Mouse (Mus musculus) kidney, embryonic 15.5 days (tissue): ENCODE measurements at regions not wholly inside any gene's neighbourhood (a gene's known extent, or its start where the extent isn't known, plus 50 kb on each side); places are given as distances from the start of the nearest gene placed in this dataset.

Experiments
- ATAC-seq: fragments of 200-750 bp; cut with Nextera tagmentation; replicated peaks from 2 replicates; pipeline ENCODE4 v1.8.0; 2017; ENCODE audit warnings: moderate TSS enrichment; ENCODE audit not compliant: low FRiP score
- H3K27ac ChIP-seq: fragments of 300-500 bp; sonication (generic); 2 replicates; pipeline ENCODE4 v1.5.1; 2015; ENCODE audit warnings: mild to moderate bottlenecking, inconsistent platforms
- H3K27me3 ChIP-seq: fragments of 300-500 bp; sonication (generic); 2 replicates; pipeline ENCODE4 v1.6.1; 2015; ENCODE audit warnings: inconsistent platforms
- H3K36me3 ChIP-seq: fragments of 300-500 bp; sonication (generic); 2 replicates; pipeline ENCODE4 v1.6.1; 2015; ENCODE audit warnings: inconsistent platforms
- H3K4me1 ChIP-seq: fragments of 300-500 bp; sonication (generic); 2 replicates; pipeline ENCODE4 v1.6.1; 2015; ENCODE audit warnings: inconsistent platforms
- H3K4me2 ChIP-seq: fragments of 300-500 bp; sonication (generic); 2 replicates; pipeline ENCODE4 v1.6.1; 2015; ENCODE audit warnings: moderate library complexity, mild to moderate bottlenecking, inconsistent platforms
- H3K4me3 ChIP-seq: fragments of 300-500 bp; sonication (generic); replicated peaks from 2 replicates; pipeline ENCODE4 v1.5.1; 2015; ENCODE audit warnings: mild to moderate bottlenecking, inconsistent platforms
- H3K9ac ChIP-seq: fragments of 300-500 bp; sonication (generic); 2 replicates; pipeline ENCODE4 v1.6.1; 2015; ENCODE audit warnings: mild to moderate bottlenecking, inconsistent platforms
- H3K9me3 ChIP-seq: fragments of 300-500 bp; sonication (generic); replicated peaks from 2 replicates; pipeline ENCODE4 v1.6.1; 2016; ENCODE audit warnings: inconsistent platforms
- WGBS: fragments of 180-500 bp; shearing (Covaris S2); methylation state at CpG from one replicate; pipeline ENCODE4 v1.1.7; 2015; ENCODE audit warnings: mixed read lengths; 5-methylcytosine and 5-hydroxymethylcytosine counted together

- ATAC-seq: no peak
- Histone ChIP-seq H3K36me3 (no peaks in the 10 kb centered on the region), H3K27me3 (no peaks in the 10 kb centered on the region), H3K9ac (no peak overlapping the region), H3K9me3 (no peaks in the 10 kb centered on the region), H3K4me2 (no peak overlapping the region), H3K27ac (no peak overlapping the region), H3K4me1 (peaks cover 17% of the 10 kb centered on the region), H3K4me3 (no peak overlapping the region)
- WGBS: 50% methylated on average over 9 of the region's 9 CpGs
Observed at GRCm38 (mm10) chr1:91685031-91685430, 116.2 kb upstream of the Twist2 start.

DNA sequence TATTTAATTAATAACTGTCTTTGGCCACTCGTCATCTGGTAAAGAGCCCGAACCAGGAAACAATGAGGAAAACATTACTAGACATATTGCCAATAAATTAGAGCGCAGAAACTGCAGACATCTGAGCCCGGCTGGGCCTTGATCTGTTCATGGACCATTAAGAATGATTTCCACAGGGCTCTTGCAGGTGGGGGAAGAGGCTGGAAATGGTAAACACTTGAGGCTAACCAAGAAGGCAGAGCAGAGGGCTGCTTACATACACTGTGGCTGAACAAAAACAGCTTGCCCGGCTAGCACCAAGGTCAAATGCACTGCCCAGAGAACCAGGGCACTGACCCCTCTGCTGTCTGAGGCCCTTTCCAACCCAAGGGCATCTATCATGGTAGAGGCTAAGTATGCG, 115.5 kb upstream of the Twist2 start:
- Histone ChIP-seq H3K27me3 (no peaks in the 10 kb centered on the region), H3K9ac (no peak overlapping the region), H3K4me1 (peaks cover 17% of the 10 kb centered on the region), H3K4me2 (no peak overlapping the region), H3K9me3 (no peaks in the 10 kb centered on the region), H3K4me3 (no peak overlapping the region), H3K36me3 (no peaks in the 10 kb centered on the region), H3K27ac (no peak overlapping the region)
- peak; percentile 75 for ATAC-seq
- 20% methylated on average over 6 of the region's 6 CpGs for WGBS

DNA sequence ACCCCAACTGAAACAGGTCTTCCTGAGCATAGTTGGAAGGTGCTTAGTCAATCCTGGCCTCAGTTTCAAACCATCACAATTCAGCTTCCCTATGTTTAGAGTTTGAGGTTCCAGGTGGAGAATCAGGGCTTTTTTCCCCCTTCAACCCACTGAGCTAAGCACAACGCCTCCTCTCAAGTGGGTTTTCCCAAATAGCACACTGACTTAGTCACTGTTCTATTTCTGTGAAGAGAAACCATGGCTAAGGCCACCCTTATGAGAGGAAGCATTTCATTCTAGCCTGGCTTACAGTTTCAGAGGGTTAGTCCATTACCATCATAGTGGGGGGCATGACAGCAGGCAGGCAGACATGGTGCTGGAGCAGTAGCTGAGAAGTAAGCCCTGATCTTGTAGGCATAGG, 109.7 kb upstream of the Twist2 start:
- H3K4me1 ChIP-seq: no peaks in the 10 kb centered on the region
- no peak overlapping the region for H3K4me3 ChIP-seq
- no peak overlapping the region for H3K9ac ChIP-seq
- H3K4me2 ChIP-seq: no peak overlapping the region
- H3K27me3 ChIP-seq: no peaks in the 10 kb centered on the region
- H3K27ac ChIP-seq: no peak overlapping the region
- no peaks in the 10 kb centered on the region for H3K9me3 ChIP-seq
- H3K36me3 ChIP-seq: no peaks in the 10 kb centered on the region
- WGBS: 89% methylated on average over 1 of the region's 1 CpGs
- no peak for ATAC-seq

DNA sequence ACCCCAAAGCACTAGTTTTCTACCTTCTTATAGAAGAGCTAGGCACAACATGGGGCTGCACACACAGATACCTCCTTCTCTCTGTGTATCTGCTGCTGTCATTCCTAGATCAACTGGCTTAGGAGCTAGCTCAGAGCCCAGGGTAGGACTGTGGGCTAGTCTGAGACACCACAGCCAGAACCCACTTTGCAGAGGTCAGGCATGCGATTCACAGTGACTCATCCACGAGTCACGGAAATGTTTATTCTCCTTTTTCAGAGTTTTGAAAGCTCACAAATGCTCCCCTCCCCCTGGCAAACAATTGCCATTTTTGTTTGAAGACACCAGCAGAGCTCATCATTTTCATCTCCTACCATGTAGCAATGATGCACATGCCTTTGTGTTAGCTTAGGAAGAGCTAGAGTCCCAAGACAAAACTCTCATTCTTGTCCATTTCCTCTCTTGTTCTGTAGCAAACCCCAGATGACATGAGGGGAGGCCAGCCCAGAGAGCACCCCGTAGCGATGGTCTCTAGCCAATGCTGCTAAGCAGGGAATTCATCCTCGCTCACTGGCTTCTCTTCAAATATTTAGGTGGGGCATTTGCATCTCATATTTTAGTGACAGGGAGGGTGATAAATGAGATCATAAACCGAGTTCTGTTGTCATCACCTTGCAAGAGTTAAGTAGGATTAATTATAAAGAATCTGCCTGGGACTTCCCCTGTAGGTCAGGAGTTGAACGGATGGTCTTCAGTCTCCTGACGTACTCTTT, 108.4 kb upstream of the Twist2 start:
- Histone ChIP-seq H3K4me2 (no peak overlapping the region), H3K9me3 (no peaks in the 10 kb centered on the region), H3K27me3 (no peaks in the 10 kb centered on the region), H3K9ac (no peak overlapping the region), H3K4me1 (no peaks in the 10 kb centered on the region), H3K4me3 (no peak overlapping the region), H3K36me3 (no peaks in the 10 kb centered on the region), H3K27ac (no peak overlapping the region)
- 78% methylated on average over 9 of the region's 9 CpGs for WGBS
- ATAC-seq: no peak

GRCm38 (mm10) chr1:91697053-91697452, 104.2 kb upstream of the Twist2 start:
- no peak for ATAC-seq
- H3K36me3 ChIP-seq: no peaks in the 10 kb centered on the region
- no peaks in the 10 kb centered on the region for H3K9me3 ChIP-seq
- no peak overlapping the region for H3K4me2 ChIP-seq
- H3K4me1 ChIP-seq: no peaks in the 10 kb centered on the region
- WGBS: 57% methylated on average over 8 of the region's 8 CpGs
- H3K27ac ChIP-seq: no peak overlapping the region
- peaks cover 13% of the 10 kb centered on the region for H3K27me3 ChIP-seq
- no peak overlapping the region for H3K4me3 ChIP-seq
- no peak overlapping the region for H3K9ac ChIP-seq

- no peak overlapping the region for H3K27ac ChIP-seq
- 73% methylated on average over 12 of the region's 12 CpGs for WGBS
- H3K27me3 ChIP-seq: peaks cover 25% of the 10 kb centered on the region
- no peaks in the 10 kb centered on the region for H3K9me3 ChIP-seq
- H3K36me3 ChIP-seq: no peaks in the 10 kb centered on the region
- H3K4me2 ChIP-seq: no peak overlapping the region
- no peak for ATAC-seq
- H3K4me3 ChIP-seq: no peak overlapping the region
- H3K9ac ChIP-seq: no peak overlapping the region
- no peaks in the 10 kb centered on the region for H3K4me1 ChIP-seq
Observed at GRCm38 (mm10) chr1:91701475-91701874, 99.8 kb upstream of the Twist2 start.

DNA sequence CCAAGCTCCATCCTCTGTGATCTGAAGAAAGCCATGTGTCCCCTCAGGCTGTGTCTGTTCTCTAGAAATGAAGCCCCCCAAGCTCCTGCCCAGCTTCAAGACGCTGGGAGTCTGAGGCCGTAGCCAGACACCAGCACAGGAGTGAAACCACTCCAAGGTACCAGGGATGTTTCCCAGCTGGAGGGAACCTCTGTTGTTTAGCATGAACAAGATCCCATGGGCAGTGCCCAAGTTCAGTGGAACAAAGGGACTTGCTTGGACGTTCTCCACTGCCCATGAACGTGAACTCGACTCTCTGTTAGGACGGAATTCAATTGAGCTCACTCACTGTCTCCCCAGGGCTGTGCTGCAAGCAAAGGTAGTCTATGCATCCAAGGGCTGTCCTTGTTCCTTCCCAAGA, 99.2 kb upstream of the Twist2 start:
- H3K9ac ChIP-seq: no peak overlapping the region
- peaks cover 29% of the 10 kb centered on the region for H3K27me3 ChIP-seq
- no peaks in the 10 kb centered on the region for H3K9me3 ChIP-seq
- no peaks in the 10 kb centered on the region for H3K4me1 ChIP-seq
- H3K27ac ChIP-seq: no peak overlapping the region
- WGBS: 82% methylated on average over 6 of the region's 6 CpGs
- no peak for ATAC-seq
- H3K4me2 ChIP-seq: no peak overlapping the region
- H3K4me3 ChIP-seq: no peak overlapping the region
- H3K36me3 ChIP-seq: no peaks in the 10 kb centered on the region

GRCm38 (mm10) chr1:91702737-91703136, 98.5 kb upstream of the Twist2 start:
- ATAC-seq: no peak
- no peaks in the 10 kb centered on the region for H3K36me3 ChIP-seq
- H3K4me1 ChIP-seq: no peaks in the 10 kb centered on the region
- H3K4me2 ChIP-seq: no peak overlapping the region
- H3K27me3 ChIP-seq: peaks cover 29% of the 10 kb centered on the region
- H3K27ac ChIP-seq: no peak overlapping the region
- H3K4me3 ChIP-seq: no peak overlapping the region
- H3K9ac ChIP-seq: no peak overlapping the region
- H3K9me3 ChIP-seq: no peaks in the 10 kb centered on the region

DNA sequence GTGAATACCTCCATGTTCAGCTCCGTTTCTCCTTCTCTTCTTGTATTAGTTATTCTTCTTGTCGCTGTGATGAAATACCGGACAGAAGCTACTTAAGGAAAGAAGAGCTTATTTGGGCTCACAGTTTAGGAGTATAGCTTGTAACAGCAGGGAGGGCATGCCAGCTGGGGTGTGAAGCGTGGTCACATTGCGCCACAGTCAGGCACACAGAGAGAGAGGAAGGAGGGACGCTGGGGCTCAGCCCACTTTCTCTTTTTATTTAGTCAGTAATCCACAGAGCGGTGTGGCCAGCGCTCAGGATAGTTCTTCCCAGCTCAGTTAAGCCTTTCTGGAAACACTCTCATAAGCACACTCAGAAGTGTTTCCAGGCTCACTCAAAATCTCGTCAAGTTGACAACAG, 95.8 kb upstream of the Twist2 start:
- Histone ChIP-seq H3K9me3 (no peaks in the 10 kb centered on the region), H3K4me2 (no peak overlapping the region), H3K4me1 (no peaks in the 10 kb centered on the region; the same call in 1 of the 2 replicates), H3K9ac (no peak overlapping the region), H3K4me3 (no peak overlapping the region), H3K36me3 (no peaks in the 10 kb centered on the region), H3K27ac (no peak overlapping the region), H3K27me3 (peaks cover 28% of the 10 kb centered on the region)
- ATAC-seq: no peak
- 82% methylated on average over 9 of the region's 9 CpGs for WGBS

DNA sequence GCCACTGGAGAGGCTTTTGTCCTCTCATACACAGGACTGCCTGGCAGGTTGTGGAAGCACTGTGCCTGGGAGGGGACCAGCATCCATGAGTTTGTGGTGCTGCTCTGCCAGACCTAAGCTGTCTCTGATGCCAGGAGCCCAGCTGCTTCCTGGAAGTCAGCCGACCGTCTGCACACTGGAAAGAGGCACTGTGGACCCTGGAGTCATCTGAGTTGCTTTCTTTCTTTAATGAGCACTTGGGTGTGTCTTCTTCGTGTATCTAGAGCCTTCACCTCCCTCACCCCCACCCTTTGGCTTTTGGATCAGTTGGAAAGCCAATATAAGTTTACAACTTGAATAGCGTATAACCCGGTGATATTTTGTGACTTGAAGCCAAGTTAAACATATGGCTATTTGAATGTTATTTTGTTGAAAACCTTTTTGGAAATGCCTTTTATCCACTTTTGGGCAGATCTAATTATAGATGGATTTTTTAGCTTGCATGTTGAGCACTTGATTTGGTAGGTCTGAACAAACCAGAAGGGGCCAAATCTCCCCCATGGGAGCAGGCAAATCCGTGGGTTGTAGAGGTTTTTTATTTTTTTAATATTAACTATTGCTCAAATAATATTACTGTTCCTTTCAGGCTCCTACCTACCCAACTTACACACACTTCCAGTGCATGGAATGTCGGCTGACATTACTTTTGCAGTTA, 92.6 kb upstream of the Twist2 start:
- Histone ChIP-seq H3K4me3 (no peak overlapping the region), H3K27ac (no peak overlapping the region), H3K9me3 (no peaks in the 10 kb centered on the region), H3K27me3 (peaks cover 20% of the 10 kb centered on the region), H3K9ac (no peak overlapping the region), H3K4me2 (no peak overlapping the region), H3K4me1 (no peaks in the 10 kb centered on the region; the same call in 1 of the 2 replicates), H3K36me3 (no peaks in the 10 kb centered on the region)
- WGBS: 51% methylated on average over 7 of the region's 7 CpGs
- no peak for ATAC-seq

- no peaks in the 10 kb centered on the region for H3K9me3 ChIP-seq
- no peaks in the 10 kb centered on the region; the same call in 1 of the 2 replicates for H3K4me1 ChIP-seq
- no peak overlapping the region for H3K4me2 ChIP-seq
- peaks cover 23% of the 10 kb centered on the region for H3K27me3 ChIP-seq
- no peaks in the 10 kb centered on the region for H3K36me3 ChIP-seq
- H3K27ac ChIP-seq: no peak overlapping the region
- H3K4me3 ChIP-seq: no peak overlapping the region
- 83% methylated on average over 1 of the region's 1 CpGs for WGBS
- H3K9ac ChIP-seq: no peak overlapping the region
- ATAC-seq: no peak
Observed at GRCm38 (mm10) chr1:91709244-91709600, 92.0 kb upstream of the Twist2 start.

- H3K27ac ChIP-seq: no peak overlapping the region
- no peak overlapping the region for H3K9ac ChIP-seq
- no peak overlapping the region for H3K4me3 ChIP-seq
- H3K4me2 ChIP-seq: no peak overlapping the region
- H3K4me1 ChIP-seq: no peaks in the 10 kb centered on the region; the same call in 1 of the 2 replicates
- peaks cover 44% of the 10 kb centered on the region for H3K27me3 ChIP-seq
- H3K9me3 ChIP-seq: no peaks in the 10 kb centered on the region
- H3K36me3 ChIP-seq: no peaks in the 10 kb centered on the region
- no peak for ATAC-seq
- WGBS: 85% methylated on average over 11 of the region's 11 CpGs
Observed at GRCm38 (mm10) chr1:91713131-91713530, 88.1 kb upstream of the Twist2 start.
